Mouse (Mus musculus): ENCODE measurements around the gene Ace3.

DNA sequence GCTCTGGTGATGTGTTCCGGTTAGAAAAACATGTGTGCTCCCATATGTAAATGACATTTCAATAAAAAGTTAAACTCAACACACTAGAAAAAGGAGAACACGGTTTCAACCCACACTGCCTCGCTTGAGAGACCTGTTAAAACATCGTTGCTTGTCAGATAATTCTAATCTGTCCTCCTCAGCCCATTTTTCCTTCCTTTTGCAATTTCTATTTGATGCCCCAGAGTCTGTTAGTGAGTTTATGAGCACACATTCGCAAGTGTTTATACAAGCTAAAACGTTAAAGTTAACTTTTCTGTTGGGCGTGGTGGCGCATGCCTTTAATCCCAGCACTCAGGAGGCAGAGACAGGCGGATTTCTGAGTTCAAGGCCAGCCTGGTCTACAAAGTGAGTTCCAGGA, 40.5 kb downstream of the Ace3 start:
- TF ChIP-seq CTCF (IDR thresholded peaks at IDR 0.05; ENCODE audit: low read depth) (no peak), EP300 (IDR thresholded peaks at IDR 0.05; ENCODE audit: low read depth) (no peak)
